Mouse (Mus musculus): ENCODE data around the gene Ccdc187.

DNA sequence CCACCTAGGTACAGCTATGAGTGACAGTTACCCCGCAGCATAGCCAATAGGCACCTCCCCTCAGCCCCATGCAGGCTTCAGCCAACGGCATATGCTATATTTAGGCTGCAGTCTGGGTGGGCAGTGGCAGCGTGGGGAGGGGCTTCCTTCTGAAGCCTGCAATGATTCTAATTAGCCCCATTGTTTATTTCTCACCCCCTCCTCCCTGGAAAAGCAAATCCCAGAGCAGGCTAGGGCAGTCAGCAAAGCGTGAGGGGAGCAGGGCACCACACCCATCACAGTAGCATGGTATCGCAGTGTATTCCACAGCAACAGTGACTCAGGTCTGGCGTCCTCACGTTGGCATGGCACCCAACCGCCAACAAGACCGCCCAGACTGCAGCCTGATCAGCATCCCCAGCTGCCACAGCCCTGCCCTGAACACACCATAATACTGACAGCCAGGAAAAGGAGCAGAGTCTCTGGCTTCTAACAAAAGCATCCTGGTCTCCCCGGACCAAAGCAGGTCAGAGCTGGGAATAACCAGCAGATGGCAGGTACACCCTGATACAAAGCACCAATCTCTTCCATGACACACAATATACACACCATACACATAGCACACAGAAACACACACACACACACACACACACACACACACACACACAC, 4.0 kb upstream of the Ccdc187 start:
- no peak for TF ChIP-seq CTCF (IDR thresholded peaks at IDR 0.05; ENCODE audit: control insufficient read depth, insufficient read depth, insufficient read length)
- no peak for TF ChIP-seq MYOG (IDR thresholded peaks at IDR 0.05; ENCODE audit: control insufficient read depth, extremely low read depth, insufficient read length)

Measured in C2C12 (cell line).